19 mouse cellular contexts compared by ENCODE assay signal in the genomic region with DNA sequence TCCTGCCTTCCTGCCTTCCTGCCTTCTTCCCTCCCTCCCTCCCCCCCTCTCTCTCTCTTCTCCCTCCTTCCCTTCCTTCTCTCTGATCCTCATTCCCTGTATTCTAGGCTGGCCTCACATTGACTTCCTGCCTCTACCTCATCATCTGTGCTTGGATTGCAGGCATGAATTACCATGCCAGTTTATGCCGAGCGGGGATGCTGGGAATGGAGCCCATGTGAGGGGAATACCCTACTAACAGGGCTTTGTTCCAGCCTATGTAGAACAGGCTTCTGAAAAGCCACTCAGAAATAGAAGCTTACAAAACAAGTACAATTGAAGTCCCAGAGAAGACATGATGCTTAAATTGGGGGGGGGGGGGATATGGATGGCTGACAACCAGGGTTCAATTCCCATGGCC.
"Had no signal": no experiment of that assay in that cellular context is flagged by ENCODE, and none has a peak within 500 bp of the region (broad histone marks: within the 10 kb centered on the region; RNA-seq: fewer than 3 reads in every experiment).

No protein-coding gene starts in this region.

- H3K36me3 ChIP-seq: kidney, embryonic 15.5 days; limb, embryonic 10.5 days; limb, embryonic 13.5 days; liver, embryonic 12.5 days; liver, embryonic 15.5 days had no signal

- DNase-seq: kidney, adult 8-10 months; kidney, postnatal 10 days; kidney, postnatal 36 days; liver; lung, adult 2 months; lung, postnatal 14 days; lung, postnatal 4 days; midbrain, embryonic 14.5 days; right cerebral cortex, postnatal 25 days; thymus, adult 2 months; thymus, postnatal 14 days; thymus, postnatal 4 days had no signal

- H3K9ac ChIP-seq: kidney, embryonic 15.5 days; limb, embryonic 13.5 days; liver, embryonic 12.5 days; liver, embryonic 15.5 days had no signal

- H3K9me3 ChIP-seq: kidney, embryonic 15.5 days; limb, embryonic 10.5 days; limb, embryonic 13.5 days; liver, embryonic 12.5 days; liver, embryonic 15.5 days had no signal

- H3K27ac ChIP-seq: kidney, embryonic 15.5 days; limb, embryonic 10.5 days; limb, embryonic 13.5 days; liver, embryonic 12.5 days; liver, embryonic 15.5 days; stomach, postnatal 0 days had no signal

- H3K4me2 ChIP-seq: kidney, embryonic 15.5 days; limb, embryonic 13.5 days; liver, embryonic 12.5 days; liver, embryonic 15.5 days; midbrain, embryonic 11.5 days had no signal

- ATAC-seq: liver, embryonic 12.5 days had no signal

- H3K4me3 ChIP-seq: kidney, embryonic 15.5 days; limb, embryonic 10.5 days; limb, embryonic 13.5 days; liver, embryonic 12.5 days; liver, embryonic 15.5 days had no signal

- H3K4me1 ChIP-seq: liver, embryonic 12.5 days; liver, embryonic 15.5 days had no signal
